Mouse (Mus musculus) lung, postnatal 0 days (tissue): ENCODE data around the gene Cept1.

ENCODE experiments used
- CTCF ChIP-seq: IDR thresholded peaks from 2 replicates; pipeline ENCODE4 v1.5.1; 2016; ENCODE audit warnings: antibody characterized with exemption, mild to moderate bottlenecking
- EP300 ChIP-seq: IDR thresholded peaks from 2 replicates; pipeline ENCODE4 v1.6.1; 2016; ENCODE audit warnings: antibody characterized with exemption, mild to moderate bottlenecking, control low read depth

- TF ChIP-seq EP300 (no peak), CTCF (no peak)
Measured at GRCm38 (mm10) chr3:106464750-106465149, 82.9 kb downstream of the Cept1 start.
